Mouse (Mus musculus): ENCODE data around the gene Psg18. TPM values are rescaled to one million over a fixed set of nuclear protein-coding genes. Genes with fewer than 3 reads are reported as not detected.
A peak's percentile ranks its signal among the peaks of the same experiment; 100 is the strongest.
"Not testable (repeated sequence)": the region's sequence is repeated elsewhere in the genome, so short reads cannot be mapped to it uniquely, and the experiment has no call there.

The Psg18 gene
- polyA plus RNA-seq (2015; fragmentation: Nextera tagmentation; extraction: Ambion mirVana), result not detected in 2 replicates

DNA sequence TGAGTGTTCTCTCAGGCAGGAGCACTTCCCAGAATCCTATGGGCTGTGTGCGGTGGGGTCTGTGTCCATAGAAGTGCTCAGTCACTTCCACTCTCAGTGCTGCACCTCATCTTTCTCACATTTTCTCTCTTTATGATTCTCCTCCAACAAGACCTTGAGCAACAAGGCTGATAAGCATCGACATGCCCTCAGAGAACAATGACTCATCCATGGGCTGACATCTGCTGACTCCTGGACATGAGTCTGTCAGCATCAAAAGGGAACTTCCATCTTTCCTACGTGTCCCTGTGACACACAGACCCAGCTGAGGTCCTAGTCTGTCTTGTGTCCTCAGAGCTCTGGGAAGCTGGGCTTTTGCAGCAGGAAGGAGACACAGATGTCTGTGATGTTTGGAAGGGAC, at the start of gene Psg18:
Gene Psg18 (minus strand): TSS at position 101 of the 400 bp plus-strand sequence.
- WGBS, result 66% methylated on average over 3 of the region's 3 CpGs
- not testable (repeated sequence) for H3K4me2 ChIP-seq (replicated peaks); H3K27me3 ChIP-seq; H3K27ac ChIP-seq (replicated peaks); H3K4me1 ChIP-seq; H3K4me3 ChIP-seq; H3K36me3 ChIP-seq; ATAC-seq (replicated peaks); H3K9ac ChIP-seq (replicated peaks)
- peaks cover 20% of the 10 kb centered on the region for H3K9me3 ChIP-seq

DNA sequence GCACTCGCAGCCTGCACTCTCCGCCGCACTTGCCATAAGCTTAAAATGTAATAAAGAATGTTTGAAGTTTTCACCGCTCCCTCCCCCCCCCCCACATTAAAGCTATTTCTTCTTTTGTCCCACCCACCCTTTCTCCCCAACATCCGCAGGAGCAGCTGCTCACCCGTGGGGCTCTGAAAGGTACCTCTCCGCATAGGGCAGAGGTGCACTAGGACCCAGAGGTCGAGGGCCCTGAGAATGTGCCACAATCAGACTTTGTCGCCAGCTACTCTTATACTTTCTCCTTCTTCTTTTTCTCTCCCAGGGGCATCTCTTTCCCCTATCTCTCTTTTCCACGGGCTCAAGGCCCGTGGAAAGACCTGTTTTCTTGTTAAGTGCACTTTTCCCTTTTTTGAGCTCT, 48.6 kb upstream of the Psg18 start:
- peak overlapping the region; percentile 31 for H3K4me3 ChIP-seq
- peaks cover 2% of the 10 kb centered on the region; the same call in 1 of the 2 replicates for H3K9me3 ChIP-seq
- no peak overlapping the region for H3K9ac ChIP-seq (replicated peaks)
- peak; percentile 57; the same call in 1 of the 2 replicates for ATAC-seq (replicated peaks)
- no peaks in the 10 kb centered on the region for H3K27me3 ChIP-seq
- 0 out of 2 replicates have a peak overlapping the region, but pooled peaks have one; percentile 17 for H3K4me2 ChIP-seq (replicated peaks)
- H3K27ac ChIP-seq (replicated peaks), result no peak overlapping the region
- 43% methylated on average over 11 of the region's 11 CpGs for WGBS
- no peaks in the 10 kb centered on the region for H3K4me1 ChIP-seq
- H3K36me3 ChIP-seq, result no peaks in the 10 kb centered on the region

DNA sequence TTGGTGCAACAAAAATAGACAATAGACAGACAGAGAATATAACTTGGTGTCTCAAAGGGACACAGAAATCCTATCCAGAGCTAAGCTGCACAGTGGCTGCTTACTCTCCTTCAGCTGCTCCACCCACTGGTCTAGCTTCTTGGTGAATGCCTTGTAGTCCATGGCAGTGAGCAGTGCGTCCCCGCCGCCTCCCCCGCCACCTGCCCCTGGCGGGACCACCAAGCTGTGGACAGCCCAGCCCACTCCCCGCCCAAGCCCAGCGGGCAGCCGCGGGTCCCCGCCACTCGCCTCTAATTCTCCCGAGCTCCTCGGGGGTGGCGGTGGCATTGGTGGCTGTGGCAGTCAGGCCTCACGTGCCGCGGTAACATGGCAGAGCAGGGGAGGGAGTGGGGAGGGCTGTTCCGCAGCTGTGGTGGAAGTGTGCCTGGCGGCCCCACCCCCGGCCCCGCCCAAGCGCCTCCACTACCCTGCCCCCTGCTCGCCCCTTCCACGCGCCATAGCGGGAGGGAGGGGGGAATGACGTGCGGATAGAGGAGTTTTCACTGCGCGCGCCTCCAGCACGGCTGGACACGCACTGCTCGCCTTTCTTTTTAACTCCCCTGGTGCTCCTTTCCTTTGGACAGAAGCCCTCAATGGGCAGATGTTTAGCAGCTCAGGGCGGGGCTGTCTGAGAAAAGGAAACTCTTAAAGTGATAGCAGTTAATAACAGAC, 47.9 kb upstream of the Psg18 start:
- peak overlapping the region; percentile 60 for H3K27ac ChIP-seq (replicated peaks)
- ATAC-seq (replicated peaks), result peak; percentile 86
- WGBS, result 33% methylated on average over 35 of the region's 35 CpGs

DNA sequence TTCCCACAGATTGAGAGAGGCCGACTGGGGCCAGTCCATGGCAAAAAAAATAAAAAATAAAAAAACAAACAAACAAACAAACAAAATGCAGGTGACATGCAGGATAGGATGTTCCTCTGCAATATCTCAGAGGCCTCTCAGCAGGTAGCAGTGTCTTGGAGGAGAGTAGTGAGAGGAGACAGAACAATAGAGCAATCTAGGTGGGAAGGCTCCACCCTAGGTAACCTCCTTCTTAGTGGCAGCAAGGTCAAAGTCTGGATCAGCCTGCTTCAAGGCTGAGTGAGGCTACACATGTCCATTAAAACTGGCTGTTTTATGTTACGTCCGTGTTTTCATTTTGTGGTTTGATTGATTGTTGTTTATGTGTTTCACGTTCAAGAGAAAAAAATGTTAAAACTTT, 36.7 kb upstream of the Psg18 start:
- ATAC-seq (replicated peaks); H3K9ac ChIP-seq (replicated peaks); H3K4me1 ChIP-seq; H3K9me3 ChIP-seq; H3K4me3 ChIP-seq; H3K27ac ChIP-seq (replicated peaks); H3K4me2 ChIP-seq (replicated peaks); H3K36me3 ChIP-seq; H3K27me3 ChIP-seq: not testable (repeated sequence)
- 80% methylated on average over 4 of the region's 4 CpGs for WGBS

More for the DNA sequence above, 47.9 kb upstream of the Psg18 start:
- Histone ChIP-seq H3K27me3 (no peaks in the 10 kb centered on the region), H3K4me1 (no peaks in the 10 kb centered on the region), H3K4me2 (replicated peaks) (peak overlapping the region; percentile 17; the same call in 1 of the 2 replicates), H3K9ac (replicated peaks) (no peak overlapping the region), H3K36me3 (no peaks in the 10 kb centered on the region), H3K4me3 (peak overlapping the region; percentile 31), H3K9me3 (peaks cover 2% of the 10 kb centered on the region; the same call in 1 of the 2 replicates)

DNA sequence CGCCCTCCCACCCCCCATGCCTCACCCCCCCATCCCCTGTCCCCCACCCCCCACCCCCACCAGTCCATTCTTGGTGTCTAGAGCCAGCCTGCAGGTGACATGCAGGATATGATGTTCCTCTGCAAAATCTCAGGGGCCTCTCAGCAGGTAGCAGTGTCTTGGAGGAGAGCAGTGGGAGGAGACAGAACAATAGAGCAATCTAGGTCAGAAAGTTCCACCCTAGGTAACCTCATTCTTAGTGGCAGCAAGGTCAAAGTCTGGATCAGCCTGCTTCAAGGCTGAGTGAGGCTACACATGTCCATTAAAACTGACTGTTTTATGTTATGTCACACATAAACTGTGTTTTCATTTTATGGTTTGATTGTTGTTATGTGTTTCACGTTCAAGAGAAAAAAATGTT, 23.5 kb upstream of the Psg18 start:
- ATAC-seq (replicated peaks), result no peak
- Histone ChIP-seq H3K27me3 (no peaks in the 10 kb centered on the region), H3K4me1 (no peaks in the 10 kb centered on the region), H3K4me3 (no peak overlapping the region), H3K27ac (replicated peaks) (no peak overlapping the region), H3K9ac (replicated peaks) (no peak overlapping the region), H3K36me3 (no peaks in the 10 kb centered on the region), H3K4me2 (replicated peaks) (no peak overlapping the region), H3K9me3 (peaks cover 14% of the 10 kb centered on the region)
- 68% methylated on average over 2 of the region's 2 CpGs for WGBS

DNA sequence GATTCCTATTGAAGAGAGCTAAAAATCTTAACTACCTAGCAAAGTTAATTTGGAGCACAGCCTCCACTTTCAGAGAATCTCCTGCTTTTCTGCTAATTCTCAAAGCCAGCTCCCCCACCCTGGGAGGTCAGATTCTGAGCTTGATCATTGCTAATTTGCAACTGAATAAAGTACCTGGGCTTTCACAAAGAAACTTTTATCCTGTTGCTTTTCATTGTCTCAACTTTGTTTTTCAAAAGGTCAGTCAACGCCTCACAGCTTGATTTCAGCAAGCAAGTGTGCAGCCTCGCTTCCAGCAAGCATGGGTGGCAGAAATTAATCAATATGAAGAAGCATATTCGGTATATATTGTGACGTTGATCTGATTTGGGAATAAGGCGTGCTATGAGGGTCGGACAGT, 19.4 kb downstream of the Psg18 start:
- not testable (repeated sequence) for H3K9ac ChIP-seq (replicated peaks); H3K27me3 ChIP-seq; H3K36me3 ChIP-seq; H3K4me3 ChIP-seq; ATAC-seq (replicated peaks); H3K27ac ChIP-seq (replicated peaks); H3K4me2 ChIP-seq (replicated peaks); H3K4me1 ChIP-seq
- 74% methylated on average over 6 of the region's 6 CpGs for WGBS
- H3K9me3 ChIP-seq, result peaks cover 21% of the 10 kb centered on the region; the same call in 1 of the 2 replicates

Other genes starting within 250 kb of the Psg18 start
- not detected in 2 replicates for gene Igfl3, start 178.5 kb downstream of the Psg18 start, polyA plus RNA-seq (2015; fragmentation: Nextera tagmentation; extraction: Ambion mirVana)
- not detected in 2 replicates for gene Mill1, start 109.7 kb downstream of the Psg18 start, polyA plus RNA-seq (2015; fragmentation: Nextera tagmentation; extraction: Ambion mirVana)
- gene Psg28, start 77.0 kb upstream of the Psg18 start, polyA plus RNA-seq (2015; fragmentation: Nextera tagmentation; extraction: Ambion mirVana), result not detected in 2 replicates
- not detected in 2 replicates for gene Psg26, start 129.2 kb upstream of the Psg18 start, polyA plus RNA-seq (2015; fragmentation: Nextera tagmentation; extraction: Ambion mirVana)
- gene Psg25, start 177.3 kb upstream of the Psg18 start, polyA plus RNA-seq (2015; fragmentation: Nextera tagmentation; extraction: Ambion mirVana), result not detected in 2 replicates
- not detected in 2 replicates for gene Psg27, start 212.3 kb upstream of the Psg18 start, polyA plus RNA-seq (2015; fragmentation: Nextera tagmentation; extraction: Ambion mirVana)